Mouse (Mus musculus) ES-E14 (cell line): ENCODE data around the gene Vat1.
A peak's percentile ranks its signal among the peaks of the same experiment; 100 is the strongest.

ENCODE experiments used
- CHD2 ChIP-seq: IDR thresholded peaks from 2 replicates; pipeline ENCODE4 v1.6.1; 2014; ENCODE audit warnings: mild to moderate bottlenecking, low read depth, low read length, inconsistent platforms
- ZC3H11A ChIP-seq: IDR thresholded peaks from 2 replicates; pipeline ENCODE4 v1.6.1; 2012; ENCODE audit warnings: low read depth, mild to moderate bottlenecking, inconsistent platforms, low read length, borderline replicate concordance
- ZNF384 ChIP-seq: IDR thresholded peaks from 2 replicates; pipeline ENCODE4 v1.6.1; 2012; ENCODE audit warnings: low read depth, low read length, inconsistent platforms

DNA sequence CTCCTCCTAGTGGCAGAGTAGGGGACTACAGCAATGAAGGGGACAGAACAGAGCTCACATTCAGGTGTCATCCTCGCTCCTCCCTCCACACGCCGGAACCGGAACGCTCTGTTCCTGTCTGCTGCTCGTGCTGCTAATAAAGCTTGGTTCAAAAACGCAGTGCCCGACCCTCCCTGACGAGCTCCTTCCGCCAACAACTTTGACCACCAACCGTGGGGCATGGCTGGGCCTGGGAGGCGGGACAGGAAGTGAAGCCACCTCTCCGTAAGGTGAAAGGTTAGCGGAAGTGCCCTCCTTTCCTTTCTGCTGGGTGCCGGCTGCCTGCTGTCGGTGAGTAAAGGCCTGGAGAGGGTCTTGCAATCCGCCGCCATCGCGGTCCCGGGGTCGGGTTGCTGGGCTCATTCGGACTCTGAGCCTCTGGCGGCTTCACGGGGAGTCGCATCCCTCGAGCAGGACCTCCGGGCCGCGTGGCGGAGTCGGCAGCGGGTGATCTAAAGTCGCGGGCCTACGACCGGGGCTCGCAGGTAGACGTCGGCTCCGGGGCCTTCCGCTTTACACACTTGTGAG is 23.8 kb downstream of the Vat1 start, which contains the start of gene Rpl27:
- TF ChIP-seq ZC3H11A, result no peak
- TF ChIP-seq CHD2, result peak; percentile 69
- peak; percentile 94 for TF ChIP-seq ZNF384
